Mouse (Mus musculus) heart, embryonic 11.5 days (tissue): ENCODE data around the gene BC028528. TPM values are rescaled to one million over a fixed set of nuclear protein-coding genes. Genes with fewer than 3 reads are reported as not detected.
"Not testable (repeated sequence)": the region's sequence is repeated elsewhere in the genome, so short reads cannot be mapped to it uniquely, and the experiment has no call there.

ENCODE experiments used
- ATAC-seq: fragments of 200-750 bp; cut with Nextera tagmentation; replicated peaks from 2 replicates; pipeline ENCODE4 v1.8.0; 2017; ENCODE audit warnings: moderate library complexity; ENCODE audit not compliant: insufficient number of reproducible peaks, low FRiP score, low TSS enrichment
- H3K27ac ChIP-seq: fragments of 300-500 bp; sonication (generic); 2 replicates; pipeline ENCODE4 v1.5.1; 2014; ENCODE audit warnings: mild to moderate bottlenecking, low read depth, low read length
- H3K27me3 ChIP-seq: fragments of 300-500 bp; sonication (generic); 2 replicates; pipeline ENCODE4 v1.6.1; 2014; ENCODE audit warnings: mild to moderate bottlenecking, low read length, mixed read lengths; ENCODE audit not compliant: control insufficient read depth, insufficient read depth
- H3K36me3 ChIP-seq: fragments of 300-500 bp; sonication (generic); 2 replicates; pipeline ENCODE4 v1.6.1; 2014; ENCODE audit warnings: mild to moderate bottlenecking, low read length, moderate library complexity, mixed read lengths; ENCODE audit not compliant: control insufficient read depth, insufficient read depth
- H3K4me1 ChIP-seq: fragments of 300-500 bp; sonication (generic); 2 replicates; pipeline ENCODE4 v1.6.1; 2014; ENCODE audit warnings: low read length; ENCODE audit not compliant: control insufficient read depth, insufficient read depth
- H3K4me2 ChIP-seq: fragments of 300-500 bp; sonication (generic); 2 replicates; pipeline ENCODE4 v1.6.1; 2014; ENCODE audit warnings: mild to moderate bottlenecking, moderate library complexity
- H3K4me3 ChIP-seq: fragments of 300-500 bp; sonication (generic); 2 replicates; pipeline ENCODE4 v1.5.1; 2014; ENCODE audit warnings: low read depth, low read length
- H3K9ac ChIP-seq: fragments of 300-500 bp; sonication (generic); 2 replicates; pipeline ENCODE4 v1.6.1; 2014; ENCODE audit warnings: mild to moderate bottlenecking, low read depth, low read length, moderate library complexity
- H3K9me3 ChIP-seq: fragments of 300-500 bp; sonication (generic); replicated peaks from 2 replicates; pipeline ENCODE4 v1.6.1; 2016; ENCODE audit warnings: low read length; ENCODE audit not compliant: control insufficient read depth
- WGBS: fragments of 180-500 bp; shearing (Covaris S2); extraction: QIAGEN DNeasy Blood & Tissue Kit; methylation state at CpG from one replicate; pipeline ENCODE4 v1.1.7; 2014; ENCODE audit not compliant: insufficient replicate concordance; 5-methylcytosine and 5-hydroxymethylcytosine counted together
- polyA plus RNA-seq: library from polyadenylated mRNA; unstranded; fragments of >200 nt; fragmentation: Nextera tagmentation; extraction: Ambion mirVana; gene quantifications from 2 replicates; pipeline ENCODE4 v1.2.1, GENCODE M21; 2014

Gene BC028528
- polyA plus RNA-seq, 1 experiment from 2014 or later = 29.3 TPM

DNA sequence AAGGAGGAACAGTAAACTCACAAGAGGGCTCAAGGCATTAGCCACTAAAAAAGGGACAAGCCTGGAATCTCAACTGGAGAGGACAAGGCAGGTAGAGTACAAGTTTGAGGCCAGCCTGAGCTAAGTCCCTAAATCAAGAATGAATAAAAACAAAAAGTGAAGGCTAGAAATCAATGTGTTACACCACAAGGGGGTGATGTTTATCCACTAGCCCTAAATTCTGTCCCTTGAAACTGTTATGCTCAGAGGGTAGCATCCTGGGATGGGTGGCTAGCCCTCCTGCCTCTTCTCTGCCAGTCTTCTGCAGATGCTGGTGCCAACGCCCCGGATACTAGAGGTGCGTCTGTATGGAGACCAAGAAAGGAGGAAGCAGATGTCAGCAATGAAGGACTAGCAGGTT is 31.5 kb downstream of the BC028528 start:
- Histone ChIP-seq H3K9ac (no peak overlapping the region), H3K4me3 (no peak overlapping the region), H3K27me3 (no peaks in the 10 kb centered on the region), H3K36me3 (peaks cover 8% of the 10 kb centered on the region; the same call in 1 of the 2 replicates), H3K4me2 (no peak overlapping the region), H3K4me1 (no peaks in the 10 kb centered on the region), H3K27ac (no peak overlapping the region), H3K9me3 (no peaks in the 10 kb centered on the region)
- WGBS = 80% methylated on average over 3 of the region's 3 CpGs
- no peak for ATAC-seq

DNA sequence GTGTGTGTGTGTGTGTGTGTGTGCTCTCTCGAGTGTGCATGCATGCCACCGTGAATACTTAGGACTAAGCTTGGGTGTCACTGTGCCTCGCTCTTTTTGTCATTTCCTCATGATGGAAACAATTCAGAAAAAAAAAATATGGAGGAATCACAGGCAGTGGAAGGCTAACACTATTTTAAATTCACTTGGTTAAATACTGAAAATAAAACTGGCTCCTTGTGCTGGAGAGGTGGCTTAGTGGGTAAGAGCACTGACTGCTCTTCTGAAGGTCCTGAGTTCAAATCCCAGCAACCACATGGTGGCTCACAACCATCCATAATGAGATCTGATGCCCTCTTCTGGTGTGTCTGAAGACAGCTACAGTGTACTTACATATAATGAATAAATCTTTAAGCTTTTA is 33.5 kb downstream of the BC028528 start:
- not testable (repeated sequence) for H3K9me3 ChIP-seq, H3K9ac ChIP-seq, H3K4me1 ChIP-seq, H3K4me3 ChIP-seq, H3K27me3 ChIP-seq, ATAC-seq, H3K4me2 ChIP-seq, H3K27ac ChIP-seq, H3K36me3 ChIP-seq
- WGBS = 76% methylated on average over 3 of the region's 3 CpGs

DNA sequence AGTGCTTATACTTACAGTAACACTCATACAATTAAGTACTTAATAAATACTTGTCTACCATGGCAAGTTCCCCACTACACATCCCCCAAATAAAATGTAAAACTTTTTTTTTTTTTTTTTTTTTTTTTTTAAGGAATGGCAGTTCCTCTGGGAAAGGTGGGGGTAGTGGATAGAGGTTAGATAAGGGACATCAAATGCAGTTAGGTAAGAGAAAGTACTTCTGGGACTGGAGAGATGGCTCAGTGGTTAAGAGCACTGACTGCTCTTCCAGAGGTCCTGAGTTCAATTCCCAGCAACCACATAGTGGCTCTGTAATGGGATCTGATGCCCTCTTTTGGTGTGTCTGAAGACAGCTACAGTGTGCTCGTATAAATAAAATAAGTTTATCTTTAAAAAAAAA is 34.8 kb downstream of the BC028528 start:
- not testable (repeated sequence) for H3K9me3 ChIP-seq, ATAC-seq, H3K4me1 ChIP-seq, H3K27ac ChIP-seq, H3K9ac ChIP-seq, H3K27me3 ChIP-seq, H3K4me3 ChIP-seq, H3K4me2 ChIP-seq
- H3K36me3 ChIP-seq = peaks cover 10% of the 10 kb centered on the region
- WGBS = 86% methylated on average over 1 of the region's 1 CpGs

DNA sequence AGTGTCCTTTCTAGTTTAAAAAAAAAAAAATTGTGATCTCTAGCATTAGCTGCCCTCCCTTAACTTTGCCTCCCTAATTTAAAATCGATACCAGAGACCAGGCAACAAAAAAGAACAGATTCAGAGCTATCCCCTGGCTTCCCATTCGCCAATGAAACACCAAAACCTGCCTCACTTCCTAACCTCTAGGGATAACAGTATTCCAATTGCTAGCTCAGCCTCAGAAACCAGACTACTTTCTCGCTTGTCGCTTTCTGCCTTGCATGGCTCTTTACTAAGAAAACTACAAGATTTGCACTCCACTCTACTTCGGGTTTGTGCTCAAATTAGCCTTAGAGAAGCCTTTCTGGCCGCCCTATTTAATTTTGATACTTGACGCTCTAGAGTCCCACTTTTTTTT is 35.7 kb downstream of the BC028528 start:
- 28% methylated on average over 7 of the region's 7 CpGs for WGBS
- Histone ChIP-seq H3K36me3 (peaks cover 14% of the 10 kb centered on the region), H3K4me1 (peaks cover 7% of the 10 kb centered on the region; the same call in 1 of the 2 replicates), H3K9me3 (no peaks in the 10 kb centered on the region), H3K4me3 (peak overlapping the region; percentile 88), H3K27me3 (no peaks in the 10 kb centered on the region), H3K27ac (peak overlapping the region; percentile 42), H3K4me2 (peak overlapping the region; percentile 74), H3K9ac (peak overlapping the region; percentile 89)
- ATAC-seq = no peak

DNA sequence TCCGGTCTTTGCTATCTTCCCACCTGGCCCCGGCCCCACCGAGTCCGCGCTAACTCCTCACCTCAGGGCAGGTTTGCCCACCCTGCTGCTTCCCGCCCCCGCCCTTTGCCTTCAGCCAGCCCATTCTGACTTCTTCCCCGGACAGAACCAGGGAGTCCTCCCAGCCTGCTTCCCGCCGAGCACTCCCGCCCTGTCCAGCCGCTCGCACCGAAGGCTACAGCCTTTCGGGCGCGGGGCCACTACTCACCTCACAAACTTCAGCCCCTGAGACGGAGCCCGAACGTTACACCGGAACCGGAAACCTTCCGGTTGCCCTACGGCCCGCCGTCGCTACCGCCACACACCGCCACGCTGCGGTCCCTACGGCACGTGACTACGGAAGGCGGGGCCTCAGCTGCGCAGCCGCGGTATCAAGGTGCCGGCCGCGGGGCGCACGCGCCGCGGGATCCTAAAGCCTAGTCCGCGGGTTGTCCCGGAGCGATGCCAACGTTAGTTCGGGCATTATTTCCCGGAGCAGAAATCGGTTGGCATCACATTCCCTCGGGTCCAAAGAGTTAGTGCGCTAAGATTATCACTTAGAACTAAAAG is 36.2 kb downstream of the BC028528 start, which contains the start of gene Prpf3:
Gene Prpf3, minus strand, starts transcription at position 384 of the 588 bp plus-strand sequence.
- H3K9ac ChIP-seq = peak within 1 kb of the TSS; percentile 89
- peak; percentile 96 for ATAC-seq
- WGBS = under 1% methylated on average over 56 of the region's 56 CpGs

DNA sequence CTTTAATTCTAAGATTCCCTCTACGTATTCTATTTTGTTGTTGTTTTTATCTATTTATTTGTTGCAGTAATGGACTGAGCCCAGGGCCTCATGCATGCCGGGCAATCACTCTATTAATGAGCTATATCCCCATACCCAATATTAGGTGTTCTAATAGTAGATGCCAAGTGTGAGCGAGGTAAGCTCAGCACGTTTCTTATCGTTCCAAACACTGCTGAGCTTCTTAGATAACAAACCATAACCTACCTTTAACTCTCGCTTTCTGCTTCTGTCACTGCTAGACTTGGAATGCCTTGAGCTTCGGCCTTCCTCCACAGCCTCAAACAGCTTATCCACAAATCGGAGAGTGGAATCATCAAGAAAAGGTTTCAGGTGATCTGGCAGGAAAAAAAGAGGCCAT is 40.5 kb downstream of the BC028528 start:
- H3K27me3 ChIP-seq = no peaks in the 10 kb centered on the region
- no peaks in the 10 kb centered on the region for H3K9me3 ChIP-seq
- peaks cover 42% of the 10 kb centered on the region for H3K36me3 ChIP-seq
- no peak overlapping the region for H3K9ac ChIP-seq
- no peak for ATAC-seq
- 86% methylated on average over 8 of the region's 8 CpGs for WGBS
- no peak overlapping the region for H3K27ac ChIP-seq
- no peak overlapping the region for H3K4me3 ChIP-seq
- H3K4me2 ChIP-seq = no peak overlapping the region
- H3K4me1 ChIP-seq = peaks cover 11% of the 10 kb centered on the region; the same call in 1 of the 2 replicates

More for the DNA sequence above, 36.2 kb downstream of the BC028528 start, which contains the start of gene Prpf3:
- Histone ChIP-seq H3K27ac (peak within 1 kb of the TSS; percentile 60), H3K4me2 (peak within 1 kb of the TSS; percentile 74), H3K27me3 (no peaks in the 10 kb centered on the region), H3K36me3 (peaks cover 14% of the 10 kb centered on the region), H3K4me1 (peaks cover 11% of the 10 kb centered on the region; the same call in 1 of the 2 replicates), H3K4me3 (peak within 1 kb of the TSS; percentile 88), H3K9me3 (no peaks in the 10 kb centered on the region)

DNA sequence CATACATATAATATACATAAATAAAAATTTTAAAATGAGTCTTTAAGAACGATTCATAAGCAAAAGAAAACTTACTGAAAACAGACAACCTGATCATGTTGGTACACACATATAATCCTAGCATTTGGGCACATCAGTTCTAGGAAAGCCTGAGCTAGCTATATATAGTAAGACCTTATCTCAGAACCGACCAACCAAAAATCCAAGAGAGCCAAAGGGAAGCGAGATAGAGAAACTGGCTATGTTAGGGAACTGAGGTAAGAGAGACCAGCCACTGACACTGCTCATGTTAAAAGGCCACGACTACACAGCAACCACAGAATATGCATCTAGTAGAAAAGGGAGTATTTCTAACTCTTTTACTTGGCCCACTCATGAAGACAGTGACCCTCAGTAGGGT is 41.2 kb downstream of the BC028528 start:
- H3K9me3 ChIP-seq = no peaks in the 10 kb centered on the region
- no peak overlapping the region for H3K4me3 ChIP-seq
- no peak overlapping the region for H3K4me2 ChIP-seq
- H3K27ac ChIP-seq = no peak overlapping the region
- peaks cover 48% of the 10 kb centered on the region for H3K36me3 ChIP-seq
- WGBS = 44% methylated on average over 4 of the region's 4 CpGs
- no peak; the same call in 1 of the 2 replicates for ATAC-seq
- peaks cover 11% of the 10 kb centered on the region; the same call in 1 of the 2 replicates for H3K4me1 ChIP-seq
- no peaks in the 10 kb centered on the region for H3K27me3 ChIP-seq
- H3K9ac ChIP-seq = no peak overlapping the region

DNA sequence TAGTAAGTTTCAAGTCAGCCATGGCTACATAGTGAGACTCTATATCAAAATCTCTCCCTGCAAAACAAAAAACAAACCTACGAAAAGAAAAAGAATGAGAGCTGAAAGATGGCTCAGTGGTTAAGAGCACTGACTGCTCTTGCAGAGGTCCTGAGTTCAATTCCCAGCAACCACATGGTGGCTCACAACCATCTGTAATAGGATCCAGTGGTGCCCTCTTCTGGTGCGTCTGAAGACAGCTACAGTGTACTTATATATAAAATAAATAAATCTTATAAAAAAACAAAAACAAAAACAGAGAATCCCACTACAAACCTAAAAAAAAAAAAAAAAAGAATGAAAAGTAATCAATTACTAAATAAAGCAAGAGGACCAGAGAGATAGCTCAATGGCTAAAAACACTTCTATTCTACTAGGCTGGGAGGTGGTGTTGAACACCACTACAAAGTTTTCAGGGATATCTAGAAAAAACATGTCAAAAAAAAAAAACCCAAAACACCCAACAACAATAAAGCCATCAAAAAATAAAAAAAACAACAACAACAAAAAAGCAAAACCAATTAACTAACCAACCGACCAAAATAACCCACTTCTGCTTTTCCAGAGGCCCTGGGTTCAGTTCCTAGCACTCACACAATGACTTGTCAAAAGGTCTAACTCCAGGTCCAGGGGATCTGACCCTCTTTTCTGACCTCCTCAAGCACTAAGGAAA is 49.1 kb downstream of the BC028528 start:
- Histone ChIP-seq H3K27ac (no peak overlapping the region), H3K36me3 (peaks cover 49% of the 10 kb centered on the region), H3K4me1 (no peaks in the 10 kb centered on the region), H3K4me2 (no peak overlapping the region), H3K9ac (no peak overlapping the region), H3K9me3 (no peaks in the 10 kb centered on the region), H3K4me3 (no peak overlapping the region), H3K27me3 (no peaks in the 10 kb centered on the region)
- WGBS = 88% methylated on average over 3 of the region's 3 CpGs
- ATAC-seq = no peak
